Mouse (Mus musculus) forebrain, embryonic 11.5 days (tissue): ENCODE results near the gene Pnpla1. TPM values are rescaled to one million over a fixed set of nuclear protein-coding genes. Genes with fewer than 3 reads are reported as not detected.

Experiments used
- ATAC-seq: fragments of 200-750 bp; cut with Nextera tagmentation; replicated peaks from 2 replicates; pipeline ENCODE4 v1.8.0; 2017; ENCODE audit warnings: moderate TSS enrichment; ENCODE audit not compliant: low FRiP score
- DNase-seq: peaks from one replicate; pipeline ENCODE4 v3.0.0-alpha.2; 2017; ENCODE audit warnings: low spot score
- H3K27ac ChIP-seq: fragments of 300-500 bp; sonication (generic); 2 replicates; pipeline ENCODE4 v1.5.1; 2014; ENCODE audit warnings: low read depth, low read length
- H3K27me3 ChIP-seq: fragments of 300-500 bp; sonication (generic); 2 replicates; pipeline ENCODE4 v1.6.1; 2014; ENCODE audit warnings: mild to moderate bottlenecking, low read length, mixed read lengths; ENCODE audit not compliant: control insufficient read depth, insufficient read depth
- H3K36me3 ChIP-seq: fragments of 300-500 bp; sonication (generic); 2 replicates; pipeline ENCODE4 v1.6.1; 2014; ENCODE audit warnings: mild to moderate bottlenecking, low read length, moderate library complexity, mixed read lengths; ENCODE audit not compliant: control insufficient read depth, insufficient read depth
- H3K4me1 ChIP-seq: fragments of 300-500 bp; sonication (generic); replicated peaks from 2 replicates; pipeline ENCODE4 v1.6.1; 2014; ENCODE audit warnings: low read length, mixed read lengths; ENCODE audit not compliant: control insufficient read depth, insufficient read depth
- H3K4me2 ChIP-seq: fragments of 300-500 bp; sonication (generic); 2 replicates; pipeline ENCODE4 v1.6.1; 2014; ENCODE audit warnings: low read depth, mild to moderate bottlenecking, low read length, moderate library complexity, mixed read lengths; ENCODE audit not compliant: severe bottlenecking
- H3K4me3 ChIP-seq: fragments of 300-500 bp; sonication (generic); 2 replicates; pipeline ENCODE4 v1.5.1; 2014; ENCODE audit warnings: low read depth, low read length
- H3K9ac ChIP-seq: fragments of 300-500 bp; sonication (generic); 2 replicates; pipeline ENCODE4 v1.6.1; 2014; ENCODE audit warnings: low read length
- H3K9me3 ChIP-seq: fragments of 300-500 bp; sonication (generic); 2 replicates; pipeline ENCODE4 v1.6.1; 2016; ENCODE audit warnings: low read length, mixed read lengths; ENCODE audit not compliant: control insufficient read depth
- WGBS: fragments of 180-500 bp; shearing (Covaris S2); extraction: QIAGEN DNeasy Blood & Tissue Kit; methylation state at CpG from one replicate; pipeline ENCODE4 v1.1.7; 2014; 5-methylcytosine and 5-hydroxymethylcytosine counted together
- polyA plus RNA-seq: library from polyadenylated mRNA; unstranded; fragments of >200 nt; fragmentation: Nextera tagmentation; extraction: Ambion mirVana; gene quantifications from 2 replicates; pipeline ENCODE4 v1.2.1, GENCODE M21; 2014

Gene Pnpla1
- polyA plus RNA-seq, 1 experiment from 2014 or later, result not detected

GRCm38 (mm10) chr17:28820189-28820588 lies 38.0 kb upstream of the Pnpla1 start:
- Histone ChIP-seq H3K9me3 (no peaks in the 10 kb centered on the region), H3K27me3 (no peaks in the 10 kb centered on the region), H3K4me2 (no peak overlapping the region), H3K9ac (no peak overlapping the region), H3K27ac (no peak overlapping the region), H3K4me3 (no peak overlapping the region), H3K36me3 (peaks cover 18% of the 10 kb centered on the region), H3K4me1 (no peaks in the 10 kb centered on the region)
- DNase-seq, result no peak
- ATAC-seq, result no peak
- 80% methylated on average over 2 of the region's 2 CpGs for WGBS

- Histone ChIP-seq H3K9ac (no peak overlapping the region), H3K4me3 (no peak overlapping the region), H3K4me1 (no peaks in the 10 kb centered on the region), H3K9me3 (no peaks in the 10 kb centered on the region), H3K4me2 (no peak overlapping the region), H3K36me3 (peaks cover 11% of the 10 kb centered on the region; the same call in 1 of the 2 replicates), H3K27ac (no peak overlapping the region), H3K27me3 (no peaks in the 10 kb centered on the region)
- ATAC-seq, result no peak
- WGBS, result 90% methylated on average over 13 of the region's 13 CpGs
- DNase-seq, result no peak
Observed at GRCm38 (mm10) chr17:28823004-28823745, 35.0 kb upstream of the Pnpla1 start.

GRCm38 (mm10) chr17:28823749-28824148 lies 34.5 kb upstream of the Pnpla1 start:
- Histone ChIP-seq H3K27me3 (no peaks in the 10 kb centered on the region), H3K4me1 (no peaks in the 10 kb centered on the region), H3K36me3 (peaks cover 6% of the 10 kb centered on the region; the same call in 1 of the 2 replicates), H3K9me3 (no peaks in the 10 kb centered on the region), H3K27ac (no peak overlapping the region), H3K4me3 (no peak overlapping the region), H3K9ac (no peak overlapping the region), H3K4me2 (no peak overlapping the region)
- 91% methylated on average over 11 of the region's 11 CpGs for WGBS
- ATAC-seq, result no peak
- DNase-seq, result no peak

GRCm38 (mm10) chr17:28824896-28825295 lies 33.3 kb upstream of the Pnpla1 start:
- H3K27ac ChIP-seq, result no peak overlapping the region
- no peak overlapping the region for H3K4me3 ChIP-seq
- H3K27me3 ChIP-seq, result no peaks in the 10 kb centered on the region
- DNase-seq (no peak), ATAC-seq (no peak)
- H3K9me3 ChIP-seq, result no peaks in the 10 kb centered on the region
- H3K9ac ChIP-seq, result no peak overlapping the region
- no peak overlapping the region for H3K4me2 ChIP-seq
- WGBS, result 92% methylated on average over 6 of the region's 6 CpGs
- H3K4me1 ChIP-seq, result no peaks in the 10 kb centered on the region
- H3K36me3 ChIP-seq, result peaks cover 4% of the 10 kb centered on the region; the same call in 1 of the 2 replicates

GRCm38 (mm10) chr17:28825359-28826041 lies 32.7 kb upstream of the Pnpla1 start:
- Histone ChIP-seq H3K36me3 (peaks cover 6% of the 10 kb centered on the region; the same call in 1 of the 2 replicates), H3K4me2 (no peak overlapping the region), H3K4me3 (no peak overlapping the region), H3K9me3 (no peaks in the 10 kb centered on the region), H3K27ac (no peak overlapping the region), H3K27me3 (no peaks in the 10 kb centered on the region), H3K9ac (no peak overlapping the region), H3K4me1 (no peaks in the 10 kb centered on the region)
- 94% methylated on average over 6 of the region's 6 CpGs for WGBS
- no peak for ATAC-seq
- no peak for DNase-seq

- 94% methylated on average over 8 of the region's 8 CpGs for WGBS
- peaks cover 7% of the 10 kb centered on the region for H3K36me3 ChIP-seq
- no peak overlapping the region for H3K27ac ChIP-seq
- no peak overlapping the region for H3K9ac ChIP-seq
- no peaks in the 10 kb centered on the region for H3K9me3 ChIP-seq
- H3K4me3 ChIP-seq, result no peak overlapping the region
- DNase-seq (no peak), ATAC-seq (no peak)
- H3K27me3 ChIP-seq, result no peaks in the 10 kb centered on the region
- H3K4me2 ChIP-seq, result no peak overlapping the region
- no peaks in the 10 kb centered on the region for H3K4me1 ChIP-seq
Observed at GRCm38 (mm10) chr17:28827665-28828231, 30.5 kb upstream of the Pnpla1 start.

GRCm38 (mm10) chr17:28829120-28829519 lies 29.1 kb upstream of the Pnpla1 start:
- Histone ChIP-seq H3K4me3 (no peak overlapping the region), H3K27ac (no peak overlapping the region), H3K4me2 (no peak overlapping the region), H3K9me3 (no peaks in the 10 kb centered on the region), H3K4me1 (no peaks in the 10 kb centered on the region), H3K27me3 (no peaks in the 10 kb centered on the region), H3K36me3 (peaks cover 7% of the 10 kb centered on the region), H3K9ac (no peak overlapping the region)
- WGBS, result 89% methylated on average over 14 of the region's 14 CpGs
- DNase-seq (no peak), ATAC-seq (no peak)

- 83% methylated on average over 8 of the region's 8 CpGs for WGBS
- Histone ChIP-seq H3K27ac (no peak overlapping the region), H3K4me2 (no peak overlapping the region), H3K9ac (no peak overlapping the region), H3K9me3 (no peaks in the 10 kb centered on the region), H3K36me3 (peaks cover 7% of the 10 kb centered on the region), H3K4me3 (no peak overlapping the region), H3K4me1 (no peaks in the 10 kb centered on the region), H3K27me3 (no peaks in the 10 kb centered on the region)
- no peak for DNase-seq
- ATAC-seq, result no peak
Observed at GRCm38 (mm10) chr17:28831065-28831464, 27.1 kb upstream of the Pnpla1 start.
